ENCODE assay signal across 9 mouse cellular contexts in genomic region chr11:88897624-88898379, GRCm38 (mm10). TPM values are rescaled to one million over a fixed set of nuclear protein-coding genes. Genes with fewer than 3 reads are reported as not detected.
A peak's percentile ranks its signal among the peaks of the same experiment; 100 is the strongest.
DNase-seq lines count a peak whose midpoint lies in the region; ATAC-seq and TF ChIP-seq lines count a peak whose summit lies in the region.
"Had no signal": no experiment of that assay in that cellular context is flagged by ENCODE, and none has a peak within 500 bp of the region (broad histone marks: within the 10 kb centered on the region; RNA-seq: fewer than 3 reads in every experiment).

No protein-coding gene starts in this region.

- ATAC-seq in kidney, postnatal 0 days (replicated peaks; ENCODE audit: low FRiP score, low read depth): no peak
- ATAC-seq in midbrain, embryonic 11.5 days (ENCODE audit: low FRiP score): no peak
- no peak for ATAC-seq in midbrain, embryonic 13.5 days
- ATAC-seq: midbrain, embryonic 16.5 days had no signal

- H3K4me1 ChIP-seq in kidney, postnatal 0 days (replicated peaks; ENCODE audit: insufficient read depth, low read length): no peaks in the 10 kb centered on the region
- H3K4me1 ChIP-seq in small intestine, adult 2 months (ENCODE audit: control insufficient read depth, insufficient read depth, insufficient read length, low read length): peaks cover 5% of the 10 kb centered on the region; the same call in 1 of the 2 replicates
- H3K4me1 ChIP-seq in midbrain, embryonic 11.5 days (ENCODE audit: control insufficient read depth, insufficient read depth, low read length): no peaks in the 10 kb centered on the region
- H3K4me1 ChIP-seq in midbrain, embryonic 13.5 days (replicated peaks): no peaks in the 10 kb centered on the region

- no peak for TF ChIP-seq CTCF in layer of hippocampus, adult 2 months (conservative IDR thresholded peaks at IDR 0.05)
- TF ChIP-seq CTCF in kidney, postnatal 0 days (IDR thresholded peaks at IDR 0.05; ENCODE audit: low read depth): no peak
- no peak for TF ChIP-seq CTCF in small intestine, adult 2 months (IDR thresholded peaks at IDR 0.05; ENCODE audit: extremely low read depth, insufficient read length, insufficient replicate concordance, low read depth, low read length)

- peak overlapping the region; percentile 23; the same call in 1 of the 2 replicates for H3K9ac ChIP-seq in kidney, postnatal 0 days (ENCODE audit: low read depth, low read length)
- H3K9ac ChIP-seq in midbrain, embryonic 11.5 days (ENCODE audit: low read length): no peak overlapping the region
- H3K9ac ChIP-seq in midbrain, embryonic 13.5 days (replicated peaks): no peak overlapping the region

- H3K4me3 ChIP-seq in layer of hippocampus, adult 2 months: no peak overlapping the region
- H3K4me3 ChIP-seq in kidney, postnatal 0 days (replicated peaks; ENCODE audit: low read depth, low read length): 0 out of 2 replicates have a peak overlapping the region, but pooled peaks have one; percentile 2
- peak overlapping the region; percentile 57 for H3K4me3 ChIP-seq in small intestine, adult 2 months (ENCODE audit: low read depth, low read length)
- H3K4me3 ChIP-seq in midbrain, embryonic 11.5 days (ENCODE audit: low read depth, low read length): no peak overlapping the region
- H3K4me3 ChIP-seq in midbrain, embryonic 13.5 days (replicated peaks): no peak overlapping the region

- H3K27ac ChIP-seq in layer of hippocampus, adult 2 months: peak overlapping the region; percentile 43; the same call in 1 of the 2 replicates
- peak overlapping the region; percentile 40; the same call in 1 of the 2 replicates for H3K27ac ChIP-seq in kidney, postnatal 0 days
- H3K27ac ChIP-seq in small intestine, adult 2 months (ENCODE audit: insufficient read depth, low read depth, low read length): peak overlapping the region; percentile 79
- H3K27ac ChIP-seq in midbrain, embryonic 11.5 days (ENCODE audit: low read depth, low read length): no peak overlapping the region
- no peak overlapping the region for H3K27ac ChIP-seq in midbrain, embryonic 13.5 days

- DNase-seq in layer of hippocampus, adult 2 months (ENCODE audit: low spot score in 2 of 2): no peak
- no peak for DNase-seq in layer of hippocampus, adult 9-11 months
- DNase-seq in gastrocnemius, postnatal 10 days: peak; percentile 19
- peak; percentile 73 for DNase-seq in kidney, postnatal 0 days (ENCODE audit: low spot score)
- no peak for DNase-seq in T-cell, adult 2 months (ENCODE audit: low spot score)
- no peak for DNase-seq in midbrain, embryonic 11.5 days (ENCODE audit: low spot score, missing footprints)

- peak; percentile 24; the same call in 1 of the 2 replicates for TF ChIP-seq POLR2A in small intestine, adult 2 months (IDR thresholded peaks at IDR 0.05; ENCODE audit: low read depth, low read length)

- WGBS in kidney, postnatal 0 days: 32% methylated on average over 15 of the region's 15 CpGs
- 28% methylated on average over 15 of the region's 15 CpGs for WGBS in small intestine, adult 2 months
- 55% methylated on average over 15 of the region's 15 CpGs for WGBS in midbrain, embryonic 11.5 days
- WGBS in midbrain, embryonic 13.5 days: 58% methylated on average over 15 of the region's 15 CpGs

- peak overlapping the region; percentile 41; the same call in 1 of the 2 replicates for H3K4me2 ChIP-seq in kidney, postnatal 0 days (ENCODE audit: low read length)
- no peak overlapping the region for H3K4me2 ChIP-seq in midbrain, embryonic 11.5 days
- H3K4me2 ChIP-seq in midbrain, embryonic 13.5 days (replicated peaks): no peak overlapping the region

- H3K36me3 ChIP-seq in kidney, postnatal 0 days (ENCODE audit: insufficient read depth, low read length): no peaks in the 10 kb centered on the region
- no peaks in the 10 kb centered on the region for H3K36me3 ChIP-seq in small intestine, adult 2 months (ENCODE audit: control insufficient read depth, insufficient read depth, low read length)
- no peaks in the 10 kb centered on the region for H3K36me3 ChIP-seq in midbrain, embryonic 11.5 days (ENCODE audit: control insufficient read depth, insufficient read depth, low read length)
- H3K36me3 ChIP-seq in midbrain, embryonic 13.5 days: no peaks in the 10 kb centered on the region

- H3K27me3 ChIP-seq in kidney, postnatal 0 days (ENCODE audit: insufficient read depth, low read length): no peaks in the 10 kb centered on the region
- no peaks in the 10 kb centered on the region for H3K27me3 ChIP-seq in small intestine, adult 2 months (ENCODE audit: control insufficient read depth, insufficient read depth, low read length)
- peaks cover 3% of the 10 kb centered on the region; the same call in 1 of the 2 replicates for H3K27me3 ChIP-seq in midbrain, embryonic 11.5 days (ENCODE audit: control insufficient read depth, insufficient read depth, low read length)
- peaks cover 11% of the 10 kb centered on the region; the same call in 1 of the 2 replicates for H3K27me3 ChIP-seq in midbrain, embryonic 13.5 days

- no peaks in the 10 kb centered on the region for H3K9me3 ChIP-seq in kidney, postnatal 0 days (replicated peaks; ENCODE audit: low read length)
- H3K9me3 ChIP-seq in midbrain, embryonic 11.5 days (ENCODE audit: control insufficient read depth, low read length): no peaks in the 10 kb centered on the region
- H3K9me3 ChIP-seq in midbrain, embryonic 13.5 days: no peaks in the 10 kb centered on the region

RNA-seq across cellular contexts. Expression of gene Akap1, which starts 33.4 kb away (rescaled TPM):
- total RNA-seq in layer of hippocampus, adult 2 months (2021): 10 to 100 TPM; 38.9 to 40.3 TPM
- total RNA-seq in gastrocnemius, postnatal 10 days (2021): 10 to 100 TPM; 66.9 to 77.5 TPM
- polyA plus RNA-seq in kidney, postnatal 0 days (2015; fragmentation: Nextera tagmentation; extraction: Ambion mirVana): 16.9 and 17.5 TPM in 2 replicates
- polyA plus RNA-seq in small intestine, adult 2 months (2012; rRNA removed): 17.2 and 23.9 TPM in 2 replicates
- polyA plus RNA-seq in midbrain, embryonic 11.5 days (2014; fragmentation: Nextera tagmentation; extraction: Ambion mirVana): 13.0 and 13.6 TPM in 2 replicates
- 25.3 and 27.7 TPM in 2 replicates for polyA plus RNA-seq in midbrain, embryonic 13.5 days (2015; fragmentation: Nextera tagmentation; extraction: Ambion mirVana)

RNA-seq across cellular contexts. Expression of gene Scpep1, which starts 57.5 kb away (rescaled TPM):
- total RNA-seq in layer of hippocampus, adult 2 months (2021): 10 to 100 TPM; 13.2 to 13.9 TPM
- 10 to 100 TPM; 27.2 to 30.4 TPM for total RNA-seq in gastrocnemius, postnatal 10 days (2021)
- polyA plus RNA-seq in kidney, postnatal 0 days (2015; fragmentation: Nextera tagmentation; extraction: Ambion mirVana): 149 and 169 TPM in 2 replicates
- 4.7 and 31.1 TPM in 2 replicates for polyA plus RNA-seq in small intestine, adult 2 months (2012; rRNA removed)
- polyA plus RNA-seq in midbrain, embryonic 11.5 days (2014; fragmentation: Nextera tagmentation; extraction: Ambion mirVana): 74.2 and 76.7 TPM in 2 replicates
- polyA plus RNA-seq in midbrain, embryonic 13.5 days (2015; fragmentation: Nextera tagmentation; extraction: Ambion mirVana): 26.7 and 27.8 TPM in 2 replicates

Comparison
In these comparisons a context has a peak if more than half of its experiments do, and no peak if none do; other contexts are left out.
1. DNase-seq: peak in gastrocnemius, postnatal 10 days (single experiment) and kidney, postnatal 0 days (single experiment); none in layer of hippocampus, adult 2 months (0 of 2), layer of hippocampus, adult 9-11 months (single experiment), T-cell, adult 2 months (single experiment) and midbrain, embryonic 11.5 days (single experiment).
2. H3K27ac ChIP-seq: peak in layer of hippocampus, adult 2 months (single experiment), kidney, postnatal 0 days (single experiment) and small intestine, adult 2 months (single experiment); none in midbrain, embryonic 11.5 days (single experiment) and midbrain, embryonic 13.5 days (single experiment).
3. H3K4me3 ChIP-seq: peak in kidney, postnatal 0 days (single experiment) and small intestine, adult 2 months (single experiment); none in layer of hippocampus, adult 2 months (single experiment), midbrain, embryonic 11.5 days (single experiment) and midbrain, embryonic 13.5 days (single experiment).